In the genomic region with DNA sequence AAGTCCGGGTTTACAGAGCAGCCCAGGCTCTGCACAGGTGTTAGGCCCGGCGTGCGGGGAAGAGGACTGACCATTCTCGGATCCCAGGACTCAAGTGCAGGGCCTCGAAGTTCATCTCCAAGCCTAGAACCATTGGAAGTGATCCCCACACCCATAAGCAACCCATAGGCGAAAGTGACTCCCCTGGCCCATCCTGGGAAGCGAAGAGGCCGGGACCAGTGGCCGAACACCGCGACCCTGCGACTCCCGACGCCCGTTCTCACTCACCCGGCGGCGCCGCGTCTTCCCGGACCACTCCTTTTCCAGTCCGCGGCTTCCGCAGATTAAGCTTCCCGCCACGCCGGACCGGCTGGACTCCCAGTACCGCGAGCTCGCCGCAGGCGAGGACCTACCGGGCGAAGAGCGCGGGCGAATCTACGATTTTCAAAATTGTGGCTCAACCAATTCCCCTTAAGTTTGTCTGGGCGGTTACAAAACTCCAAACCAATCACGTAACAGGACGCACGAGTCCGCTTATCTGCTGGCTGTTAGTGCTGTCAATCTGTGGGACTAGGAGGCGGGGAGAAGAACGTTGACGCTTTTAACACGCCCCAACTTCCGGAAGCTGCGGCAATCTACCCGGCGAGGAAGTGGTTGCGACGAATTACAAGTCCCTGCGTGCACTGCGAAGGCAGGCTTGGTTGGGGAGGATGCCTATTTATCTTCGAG, we compare ENCODE assay signal across 8 mouse cellular contexts. TPM values are rescaled to one million over a fixed set of nuclear protein-coding genes. Genes with fewer than 3 reads are reported as not detected.
DNase-seq lines count a peak whose midpoint lies in the region; ATAC-seq lines count a peak whose summit lies in the region.

A gene (minus strand): TSS at position 480 of the 708 bp plus-strand sequence.

- peak within 1 kb of the TSS; percentile 80 for H3K9ac ChIP-seq in hindbrain, embryonic 12.5 days

- peaks cover 15% of the 10 kb centered on the region for H3K36me3 ChIP-seq in hindbrain, embryonic 12.5 days

- no peaks in the 10 kb centered on the region for H3K9me3 ChIP-seq in hindbrain, embryonic 12.5 days (replicated peaks)

- no peaks in the 10 kb centered on the region for H3K27me3 ChIP-seq in hindbrain, embryonic 12.5 days

- peak; percentile 99 for DNase-seq in NIH3T3 (ENCODE audit: low read depth)
- DNase-seq in cerebellum, postnatal 10 days = peak; percentile 92 to 93
- DNase-seq in frontal cortex, postnatal 10 days (ENCODE audit: low spot score in 2 of 2) = peak; percentile 93 to 94
- DNase-seq in layer of hippocampus, postnatal 14 days (ENCODE audit: low spot score in 2 of 2) = peak; percentile 90 to 97
- peak; percentile 92 for DNase-seq in lung, postnatal 14 days
- DNase-seq in retina, adult 2 months (ENCODE audit: low read depth, low spot score) = peak; percentile 89
- DNase-seq in thymus, postnatal 36 days = peak; percentile 89 to 94

- peak within 1 kb of the TSS; percentile 68 for H3K4me3 ChIP-seq in hindbrain, embryonic 12.5 days

- H3K4me2 ChIP-seq in hindbrain, embryonic 12.5 days (replicated peaks) = peak within 1 kb of the TSS; percentile 84

- under 1% methylated on average over 58 of the region's 58 CpGs for WGBS in hindbrain, embryonic 12.5 days

- peak; percentile 99 for ATAC-seq in hindbrain, embryonic 12.5 days (ENCODE audit: low FRiP score)

- H3K27ac ChIP-seq in hindbrain, embryonic 12.5 days = peak within 1 kb of the TSS; percentile 90

- H3K4me1 ChIP-seq in hindbrain, embryonic 12.5 days = peaks cover 25% of the 10 kb centered on the region

RNA-seq across cellular contexts. Expression of the gene that starts here (rescaled TPM):
- polyA plus RNA-seq in hindbrain, embryonic 12.5 days (2016; fragmentation: Nextera tagmentation; extraction: Ambion mirVana) = 83.0 and 95.1 TPM in 2 replicates
- total RNA-seq in layer of hippocampus, postnatal 14 days (2021) = 10 to 100 TPM; 18.3 to 18.6 TPM

Comparison
In these comparisons a context has a peak if more than half of its experiments do, and no peak if none do; other contexts are left out.
1. Peak in every context shown above with its lines: DNase-seq, ATAC-seq, H3K4me3 ChIP-seq and H3K27ac ChIP-seq.